Mouse (Mus musculus) kidney, postnatal 4 days (tissue): ENCODE measurements around the gene Zfp78.

Experiments
- DNase-seq, 2 experiments: peaks; one replicate each; pipeline ENCODE4 v3.0.0; 2021; ENCODE audit warnings: mixed read lengths in 2 of 2

The Zfp78 gene

GRCm38 (mm10) chr7:6389449-6389848 is 26.4 kb downstream of the Zfp78 start:
- no peak for DNase-seq

GRCm38 (mm10) chr7:6397996-6398975 is 35.2 kb downstream of the Zfp78 start, which contains the start of gene Smim17:
Gene Smim17 (plus strand): TSS chr7:6398715.
- peak; percentile 65 to 69 for DNase-seq

DNA sequence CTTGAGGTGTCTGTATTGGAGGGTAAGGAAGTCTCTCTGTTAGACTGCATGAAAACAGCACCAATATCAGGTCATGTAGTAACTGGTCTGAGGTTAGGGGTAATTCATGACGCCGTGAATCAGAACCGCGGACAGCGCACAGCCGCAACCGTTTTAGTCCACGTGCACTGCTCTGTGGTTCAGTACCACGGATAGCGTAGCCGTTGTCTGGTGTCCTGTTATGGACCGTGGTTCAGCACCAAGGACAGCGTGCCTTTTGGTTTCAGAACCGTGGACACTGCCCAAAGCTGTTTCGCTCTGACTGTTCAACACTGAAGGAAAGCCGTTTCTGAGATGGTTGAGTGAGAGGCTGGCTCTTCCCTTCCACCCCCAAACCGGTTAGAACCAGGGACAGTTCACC is 47.0 kb downstream of the Zfp78 start, which contains the start of gene Gm20715:
Gene Gm20715, plus strand, starts transcription at position 235 of the 400 bp plus-strand sequence.
- peak; percentile 98 to 99 for DNase-seq

- DNase-seq = no peak
Measured at GRCm38 (mm10) chr7:6414626-6415441, 51.8 kb downstream of the Zfp78 start.

DNA sequence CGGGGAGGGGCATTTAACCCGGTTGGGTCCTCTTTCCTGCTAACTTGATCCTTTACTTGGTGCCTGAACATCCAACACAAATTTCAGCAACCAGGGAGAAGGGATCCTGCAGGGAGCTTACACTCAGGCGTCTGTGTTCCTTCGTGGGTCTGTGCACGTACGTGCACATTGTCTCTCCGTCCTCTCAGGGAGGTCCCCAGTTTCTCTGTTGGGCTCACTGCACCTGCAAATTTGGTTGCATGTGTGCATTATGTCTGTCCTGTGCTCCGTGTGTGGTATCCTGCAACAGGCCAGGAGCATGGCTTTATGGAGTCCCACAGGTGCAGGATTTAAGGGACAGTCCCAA is 52.3 kb downstream of the Zfp78 start:
- no peak for DNase-seq

- DNase-seq = no peak
Measured at GRCm38 (mm10) chr7:6419894-6420293, 56.8 kb downstream of the Zfp78 start.

DNA sequence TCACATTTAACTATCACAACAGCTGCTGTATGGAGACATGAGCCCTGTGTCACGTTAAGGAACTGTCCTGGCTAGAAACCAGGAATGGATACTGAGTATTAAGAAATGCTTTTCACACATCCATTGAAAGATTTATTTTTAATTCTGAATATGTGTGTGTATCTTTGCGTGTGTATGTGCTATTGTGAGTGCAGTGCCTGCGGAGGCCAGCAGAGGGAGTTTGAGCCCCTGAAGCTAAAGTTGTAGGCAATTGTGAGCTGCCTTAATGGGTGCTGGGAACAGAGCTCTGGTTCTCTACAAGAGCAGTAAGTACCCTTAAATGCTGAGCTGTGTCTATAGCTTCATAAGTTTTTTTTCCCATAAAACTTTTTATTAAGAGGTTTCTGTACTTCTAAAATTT is 66.3 kb downstream of the Zfp78 start:
- no peak for DNase-seq

GRCm38 (mm10) chr7:6430342-6430741 is 67.3 kb downstream of the Zfp78 start:
- DNase-seq = peak; percentile 33 to 34
